ENCODE assay signal across 8 mouse cellular contexts in the genomic region with DNA sequence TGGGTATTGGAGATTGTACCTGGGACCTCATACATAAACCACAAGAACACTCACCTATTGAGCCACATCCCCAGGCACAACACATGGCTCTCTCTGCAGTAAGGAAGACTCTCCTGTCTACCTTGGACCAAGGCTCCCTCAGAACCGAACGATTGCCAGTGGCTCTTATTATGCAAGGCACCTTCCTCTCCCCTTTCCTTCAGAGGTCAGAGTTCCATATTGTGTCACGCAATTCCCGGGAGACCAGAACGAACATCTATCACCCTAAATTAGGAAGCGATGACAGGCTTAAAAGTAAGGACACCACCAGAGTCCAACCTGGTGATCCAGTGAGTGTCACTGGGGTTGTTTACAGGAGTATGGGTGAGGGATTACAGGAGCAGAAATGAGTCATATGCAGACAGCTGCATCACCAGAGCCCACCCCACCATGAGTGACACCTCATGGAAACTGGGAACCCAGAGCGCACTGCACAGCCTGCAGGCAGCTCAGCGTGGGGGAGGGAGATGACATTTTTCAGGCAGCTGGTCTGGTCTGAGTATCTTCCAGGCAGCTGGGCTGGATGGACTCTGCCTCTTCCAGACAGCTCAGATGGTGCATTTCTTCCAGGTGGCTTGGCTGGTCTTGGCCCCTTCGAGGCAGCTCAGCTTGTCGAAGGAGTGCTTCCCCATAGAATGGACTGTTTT. TPM values are rescaled to one million over a fixed set of nuclear protein-coding genes. Genes with fewer than 3 reads are reported as not detected.
A peak's percentile ranks its signal among the peaks of the same experiment; 100 is the strongest.
DNase-seq lines count a peak whose midpoint lies in the region; ATAC-seq and TF ChIP-seq lines count a peak whose summit lies in the region.

No protein-coding gene starts in this region.

- ATAC-seq in liver, postnatal 0 days = peak; percentile 21; the same call in 1 of the 2 replicates
- no peak for ATAC-seq in liver, embryonic 11.5 days (replicated peaks; ENCODE audit: low FRiP score)
- ATAC-seq in stomach, embryonic 14.5 days (ENCODE audit: insufficient number of reproducible peaks, insufficient read depth, low FRiP score, low read depth) = peak; percentile 51; the same call in 1 of the 2 replicates
- no peak for ATAC-seq in forebrain, embryonic 15.5 days (replicated peaks)
- no peak for ATAC-seq in megakaryocyte progenitor cell, adult 5-6 weeks (replicated peaks; ENCODE audit: poor library complexity)
- ATAC-seq in granulocyte monocyte progenitor cell, adult 5-6 weeks (replicated peaks; ENCODE audit: poor library complexity, severe bottlenecking) = no peak

- no peak overlapping the region for H3K9ac ChIP-seq in liver, postnatal 0 days (replicated peaks)
- no peak overlapping the region for H3K9ac ChIP-seq in liver, embryonic 11.5 days (ENCODE audit: low read depth, low read length)
- H3K9ac ChIP-seq in stomach, embryonic 14.5 days (replicated peaks; ENCODE audit: low read depth, low read length) = no peak overlapping the region
- no peak overlapping the region for H3K9ac ChIP-seq in forebrain, embryonic 15.5 days (replicated peaks)

- no peak overlapping the region for H3K27ac ChIP-seq in liver, postnatal 0 days (ENCODE audit: low read depth)
- H3K27ac ChIP-seq in liver, embryonic 11.5 days (ENCODE audit: low read depth, low read length) = no peak overlapping the region
- no peak overlapping the region for H3K27ac ChIP-seq in stomach, embryonic 14.5 days (ENCODE audit: low read length)
- H3K27ac ChIP-seq in forebrain, embryonic 15.5 days (replicated peaks) = no peak overlapping the region

- no peaks in the 10 kb centered on the region for H3K9me3 ChIP-seq in liver, postnatal 0 days (ENCODE audit: low read length)
- no peaks in the 10 kb centered on the region for H3K9me3 ChIP-seq in liver, embryonic 11.5 days (ENCODE audit: control insufficient read depth, low read length)
- H3K9me3 ChIP-seq in stomach, embryonic 14.5 days (ENCODE audit: control insufficient read depth, low read depth, low read length) = no peaks in the 10 kb centered on the region
- H3K9me3 ChIP-seq in forebrain, embryonic 15.5 days = no peaks in the 10 kb centered on the region

- H3K27me3 ChIP-seq in liver, postnatal 0 days (ENCODE audit: insufficient read depth, low read length) = no peaks in the 10 kb centered on the region
- no peaks in the 10 kb centered on the region; the same call in 1 of the 2 replicates for H3K27me3 ChIP-seq in liver, embryonic 11.5 days (replicated peaks; ENCODE audit: control insufficient read depth, insufficient read depth, low read length)
- H3K27me3 ChIP-seq in stomach, embryonic 14.5 days (ENCODE audit: control insufficient read depth, insufficient read depth, low read length) = no peaks in the 10 kb centered on the region
- no peaks in the 10 kb centered on the region for H3K27me3 ChIP-seq in forebrain, embryonic 15.5 days

- no peak overlapping the region for H3K4me2 ChIP-seq in liver, postnatal 0 days (ENCODE audit: low read depth, low read length)
- no peak overlapping the region for H3K4me2 ChIP-seq in liver, embryonic 11.5 days
- no peak overlapping the region for H3K4me2 ChIP-seq in stomach, embryonic 14.5 days (replicated peaks; ENCODE audit: low read depth, low read length)
- no peak overlapping the region for H3K4me2 ChIP-seq in forebrain, embryonic 15.5 days (replicated peaks)

- no peaks in the 10 kb centered on the region for H3K36me3 ChIP-seq in liver, postnatal 0 days (replicated peaks; ENCODE audit: insufficient read depth, low read length)
- H3K36me3 ChIP-seq in liver, embryonic 11.5 days (ENCODE audit: control insufficient read depth, insufficient read depth, low read length) = no peaks in the 10 kb centered on the region
- H3K36me3 ChIP-seq in stomach, embryonic 14.5 days (ENCODE audit: control insufficient read depth, insufficient read depth, low read length) = no peaks in the 10 kb centered on the region
- H3K36me3 ChIP-seq in forebrain, embryonic 15.5 days = no peaks in the 10 kb centered on the region

- TF ChIP-seq CTCF in liver, postnatal 0 days (IDR thresholded peaks at IDR 0.05; ENCODE audit: low read depth) = no peak

- intact Hi-C loops in heart, postnatal 25 days (cut with DNase I) = no loop called here

- WGBS in liver, postnatal 0 days (ENCODE audit: insufficient replicate concordance) = 57% methylated on average over 10 of the region's 10 CpGs
- 66% methylated on average over 10 of the region's 10 CpGs for WGBS in liver, embryonic 11.5 days
- WGBS in stomach, embryonic 14.5 days = 37% methylated on average over 10 of the region's 10 CpGs
- 81% methylated on average over 10 of the region's 10 CpGs for whole genome bisulfite sequencing in forebrain, embryonic 15.5 days

- H3K4me1 ChIP-seq in liver, postnatal 0 days (ENCODE audit: insufficient read depth) = no peaks in the 10 kb centered on the region
- peaks cover 3% of the 10 kb centered on the region; the same call in 1 of the 2 replicates for H3K4me1 ChIP-seq in liver, embryonic 11.5 days (replicated peaks; ENCODE audit: control insufficient read depth, insufficient read depth, low read length)
- peaks cover 25% of the 10 kb centered on the region for H3K4me1 ChIP-seq in stomach, embryonic 14.5 days (ENCODE audit: control insufficient read depth, insufficient read depth, low read length)
- H3K4me1 ChIP-seq in forebrain, embryonic 15.5 days = no peaks in the 10 kb centered on the region

- no peak overlapping the region for H3K4me3 ChIP-seq in liver, postnatal 0 days (ENCODE audit: low read depth, low read length)
- H3K4me3 ChIP-seq in liver, embryonic 11.5 days (ENCODE audit: low read depth, low read length) = no peak overlapping the region
- no peak overlapping the region for H3K4me3 ChIP-seq in stomach, embryonic 14.5 days (ENCODE audit: low read depth, low read length)
- no peak overlapping the region for H3K4me3 ChIP-seq in forebrain, embryonic 15.5 days

- no peak for TF ChIP-seq EP300 in liver, postnatal 0 days (IDR thresholded peaks at IDR 0.05; ENCODE audit: low read depth)

- DNase-seq in liver, postnatal 0 days = no peak
- DNase-seq in liver, embryonic 11.5 days (ENCODE audit: low spot score) = no peak
- peak; percentile 50 for DNase-seq in gastrocnemius, postnatal 10 days
- peak; percentile 69 for DNase-seq in heart, postnatal 25 days (ENCODE audit: low spot score)

RNA-seq across cellular contexts. Expression of gene Heyl, which starts 7.5 kb away (rescaled TPM):
- 0.78 and 0.81 TPM in 2 replicates for polyA plus RNA-seq in liver, postnatal 0 days (2015; fragmentation: Nextera tagmentation; extraction: Ambion mirVana)
- 2.4 and 2.5 TPM in 2 replicates for polyA plus RNA-seq in liver, embryonic 11.5 days (2014; fragmentation: Nextera tagmentation; extraction: Ambion mirVana)
- total RNA-seq in gastrocnemius, postnatal 10 days (2021) = 10 to 100 TPM; 21.2 to 27.4 TPM
- total RNA-seq in heart, postnatal 25 days (2021) = 10 to 100 TPM; 19.1 to 21.3 TPM
- 20.6 and 21.2 TPM in 2 replicates for polyA plus RNA-seq in stomach, embryonic 14.5 days (2014; fragmentation: Nextera tagmentation; extraction: Ambion mirVana)
- 4.3 TPM in 2 replicates for polyA plus RNA-seq in forebrain, embryonic 15.5 days (2015; fragmentation: Nextera tagmentation; extraction: Ambion mirVana)
- not detected in 2 replicates for total RNA-seq in megakaryocyte progenitor cell, adult 5-6 weeks (2015)
- not detected in 2 replicates for total RNA-seq in megakaryocyte progenitor cell, adult 5-6 weeks (2017)
- total RNA-seq in granulocyte monocyte progenitor cell, adult 5-6 weeks (2014; fragmentation: Nextera tagmentation) = not detected in 2 replicates
- total RNA-seq in granulocyte monocyte progenitor cell, adult 5-6 weeks (2017) = not detected in 2 replicates

RNA-seq across cellular contexts. Expression of gene Nt5c1a, which starts 24.6 kb away (rescaled TPM):
- not detected in 2 replicates for polyA plus RNA-seq in liver, postnatal 0 days (2015; fragmentation: Nextera tagmentation; extraction: Ambion mirVana)
- not detected in 2 replicates for polyA plus RNA-seq in liver, embryonic 11.5 days (2014; fragmentation: Nextera tagmentation; extraction: Ambion mirVana)
- 10 to 100 TPM in 1 of 2 experiments, 1 to 10 TPM in 1; 9.9 to 10.7 TPM for total RNA-seq in gastrocnemius, postnatal 10 days (2021)
- 10 to 100 TPM; 51.3 to 56.6 TPM for total RNA-seq in heart, postnatal 25 days (2021)
- not detected in 2 replicates for polyA plus RNA-seq in stomach, embryonic 14.5 days (2014; fragmentation: Nextera tagmentation; extraction: Ambion mirVana)
- 0.15 TPM in 1 of 2 replicates, not detected in the other for polyA plus RNA-seq in forebrain, embryonic 15.5 days (2015; fragmentation: Nextera tagmentation; extraction: Ambion mirVana)
- not detected in 2 replicates for total RNA-seq in megakaryocyte progenitor cell, adult 5-6 weeks (2015)
- total RNA-seq in megakaryocyte progenitor cell, adult 5-6 weeks (2017) = 0.88 TPM in 1 of 2 replicates, not detected in the other
- not detected in 2 replicates for total RNA-seq in granulocyte monocyte progenitor cell, adult 5-6 weeks (2014; fragmentation: Nextera tagmentation)
- not detected in 2 replicates for total RNA-seq in granulocyte monocyte progenitor cell, adult 5-6 weeks (2017)

RNA-seq across cellular contexts. Expression of gene Pabpc4, which starts 36.3 kb away (rescaled TPM):
- 31.5 and 33.2 TPM in 2 replicates for polyA plus RNA-seq in liver, postnatal 0 days (2015; fragmentation: Nextera tagmentation; extraction: Ambion mirVana)
- 119 and 147 TPM in 2 replicates for polyA plus RNA-seq in liver, embryonic 11.5 days (2014; fragmentation: Nextera tagmentation; extraction: Ambion mirVana)
- total RNA-seq in gastrocnemius, postnatal 10 days (2021) = 100 to 1,000 TPM; 279 to 289 TPM
- total RNA-seq in heart, postnatal 25 days (2021) = 100 to 1,000 TPM; 334 to 358 TPM
- 56.2 and 57.2 TPM in 2 replicates for polyA plus RNA-seq in stomach, embryonic 14.5 days (2014; fragmentation: Nextera tagmentation; extraction: Ambion mirVana)
- polyA plus RNA-seq in forebrain, embryonic 15.5 days (2015; fragmentation: Nextera tagmentation; extraction: Ambion mirVana) = 28.4 and 32.0 TPM in 2 replicates
- 141 and 168 TPM in 2 replicates for total RNA-seq in megakaryocyte progenitor cell, adult 5-6 weeks (2015)
- 118 and 136 TPM in 2 replicates for total RNA-seq in megakaryocyte progenitor cell, adult 5-6 weeks (2017)
- total RNA-seq in granulocyte monocyte progenitor cell, adult 5-6 weeks (2014; fragmentation: Nextera tagmentation) = 93.4 and 113 TPM in 2 replicates
- total RNA-seq in granulocyte monocyte progenitor cell, adult 5-6 weeks (2017) = 110 and 112 TPM in 2 replicates

RNA-seq across cellular contexts. Expression of gene Hpcal4, which starts 42.8 kb away (rescaled TPM):
- not detected in 2 replicates for polyA plus RNA-seq in liver, postnatal 0 days (2015; fragmentation: Nextera tagmentation; extraction: Ambion mirVana)
- 0.32 and 0.48 TPM in 2 replicates for polyA plus RNA-seq in liver, embryonic 11.5 days (2014; fragmentation: Nextera tagmentation; extraction: Ambion mirVana)
- total RNA-seq in gastrocnemius, postnatal 10 days (2021) = under 1 TPM; 0.38 to 0.59 TPM
- total RNA-seq in heart, postnatal 25 days (2021) = under 1 TPM; 0.05 to 0.14 TPM
- 5.5 and 6.1 TPM in 2 replicates for polyA plus RNA-seq in stomach, embryonic 14.5 days (2014; fragmentation: Nextera tagmentation; extraction: Ambion mirVana)
- 25.3 and 28.3 TPM in 2 replicates for polyA plus RNA-seq in forebrain, embryonic 15.5 days (2015; fragmentation: Nextera tagmentation; extraction: Ambion mirVana)
- total RNA-seq in megakaryocyte progenitor cell, adult 5-6 weeks (2015) = not detected in 2 replicates
- total RNA-seq in megakaryocyte progenitor cell, adult 5-6 weeks (2017) = not detected in 2 replicates
- not detected in 2 replicates for total RNA-seq in granulocyte monocyte progenitor cell, adult 5-6 weeks (2014; fragmentation: Nextera tagmentation)
- not detected in 2 replicates for total RNA-seq in granulocyte monocyte progenitor cell, adult 5-6 weeks (2017)

Comparison
In these comparisons a context has a peak if more than half of its experiments do, and no peak if none do; other contexts are left out.
1. ATAC-seq: peak in liver, postnatal 0 days (single experiment) and stomach, embryonic 14.5 days (single experiment); none in liver, embryonic 11.5 days (single experiment), forebrain, embryonic 15.5 days (single experiment), megakaryocyte progenitor cell, adult 5-6 weeks (single experiment) and granulocyte monocyte progenitor cell, adult 5-6 weeks (single experiment).
2. DNase-seq: peak in gastrocnemius, postnatal 10 days (single experiment) and heart, postnatal 25 days (single experiment); none in liver, postnatal 0 days (single experiment) and liver, embryonic 11.5 days (single experiment).
3. RNA of gene Heyl, which starts 7.5 kb away (total RNA-seq): 21.2 to 27.4 TPM in gastrocnemius, postnatal 10 days and 19.1 to 21.3 TPM in heart, postnatal 25 days; not detected in megakaryocyte progenitor cell, adult 5-6 weeks and not detected in granulocyte monocyte progenitor cell, adult 5-6 weeks; every median in the first group is over 10 times any median in the second.
4. RNA of gene Nt5c1a, which starts 24.6 kb away (total RNA-seq): 51.3 to 56.6 TPM in heart, postnatal 25 days and 9.9 to 10.7 TPM in gastrocnemius, postnatal 10 days; 0.88 TPM in megakaryocyte progenitor cell, adult 5-6 weeks and not detected in granulocyte monocyte progenitor cell, adult 5-6 weeks; every median in the first group is over 4 times any median in the second.